Comparison of ENCODE assay signal across 20 mouse cellular contexts in genomic region chr4:148818161-148818560, GRCm38 (mm10). TPM values are rescaled to one million over a fixed set of nuclear protein-coding genes. Genes with fewer than 3 reads are reported as not detected.
DNase-seq lines count a peak whose midpoint lies in the region; ATAC-seq and TF ChIP-seq lines count a peak whose summit lies in the region.
"Had no signal": no experiment of that assay in that cellular context is flagged by ENCODE, and none has a peak within 500 bp of the region (broad histone marks: within the 10 kb centered on the region; RNA-seq: fewer than 3 reads in every experiment).

No protein-coding gene starts in this region.

- H3K9me3 ChIP-seq in heart, embryonic 12.5 days (replicated peaks) = no peaks in the 10 kb centered on the region
- H3K9me3 ChIP-seq: embryonic facial prominence, embryonic 15.5 days; hindbrain, embryonic 15.5 days had no signal

- H3K9ac ChIP-seq in heart, embryonic 12.5 days = no peak overlapping the region
- H3K9ac ChIP-seq: embryonic facial prominence, embryonic 15.5 days; hindbrain, embryonic 15.5 days had no signal

- H3K4me3 ChIP-seq in heart, embryonic 12.5 days = no peak overlapping the region
- H3K4me3 ChIP-seq in gastrocnemius, adult 2 months = peak overlapping the region; percentile 38
- no peak overlapping the region for H3K4me3 ChIP-seq in myocyte
- H3K4me3 ChIP-seq: embryonic facial prominence, embryonic 15.5 days; erythroblast, embryonic 14.5 days; hindbrain, embryonic 15.5 days had no signal

- H3K4me2 ChIP-seq in heart, embryonic 12.5 days = no peak overlapping the region
- no peak overlapping the region for H3K4me2 ChIP-seq in myocyte (ENCODE audit: low read depth)
- H3K4me2 ChIP-seq: embryonic facial prominence, embryonic 15.5 days; hindbrain, embryonic 15.5 days had no signal

- no peak for TF ChIP-seq CTCF in gastrocnemius, adult 2 months (IDR thresholded peaks at IDR 0.05)

- H3K27me3 ChIP-seq in heart, embryonic 12.5 days (replicated peaks) = peaks cover 5% of the 10 kb centered on the region; the same call in 1 of the 2 replicates
- no peaks in the 10 kb centered on the region for H3K27me3 ChIP-seq in myocyte (ENCODE audit: control insufficient read depth, insufficient read depth, insufficient read length)
- H3K27me3 ChIP-seq: Patski had no signal

- ATAC-seq in heart, embryonic 12.5 days (ENCODE audit: insufficient number of reproducible peaks, low FRiP score) = no peak
- ATAC-seq in megakaryocyte-erythroid progenitor cell, adult 5-6 weeks (replicated peaks; ENCODE audit: low FRiP score, low TSS enrichment, poor library complexity, severe bottlenecking) = no peak
- ATAC-seq: activated CD4-positive, CD25-positive, alpha-beta regulatory T cell, adult 4 months; forebrain, embryonic 16.5 days; Patski had no signal

- H3K27ac ChIP-seq in heart, embryonic 12.5 days (ENCODE audit: poor library complexity, severe bottlenecking) = no peak overlapping the region
- H3K27ac ChIP-seq in gastrocnemius, adult 2 months = peak overlapping the region; percentile 78
- H3K27ac ChIP-seq: embryonic facial prominence, embryonic 15.5 days; hindbrain, embryonic 15.5 days had no signal

- 93% methylated on average over 12 of the region's 12 CpGs for WGBS in heart, embryonic 12.5 days

- peaks cover 76% of the 10 kb centered on the region for H3K4me1 ChIP-seq in heart, embryonic 12.5 days (replicated peaks)

- intact Hi-C loops in gastrocnemius, adult 2 months (cut with DNase I) = no loop called here

- TF ChIP-seq POLR2A in myocyte (IDR thresholded peaks at IDR 0.05; ENCODE audit: insufficient read length, low read depth) = no peak

- no peaks in the 10 kb centered on the region for H3K79me2 ChIP-seq in myocyte (ENCODE audit: control insufficient read depth, insufficient read depth)

- DNase-seq in heart, adult 11 months = peak; percentile 93
- DNase-seq in gastrocnemius, adult 2 months = peak; percentile 93
- peak; percentile 48 for DNase-seq in gastrocnemius, postnatal 10 days
- no peak for DNase-seq in kidney, adult 8-10 months
- DNase-seq in right cerebral cortex, adult 18-20 months = no peak
- DNase-seq: adrenal gland, postnatal 36 days; cerebellum, adult 8-10 months; cerebellum, postnatal 14 days; embryo, embryonic 11 days; heart, postnatal 36 days; kidney, adult 11 months had no signal

- no peak overlapping the region for H3ac ChIP-seq in myocyte (ENCODE audit: control insufficient read depth, insufficient read length)

- no peaks in the 10 kb centered on the region for H3K36me3 ChIP-seq in heart, embryonic 12.5 days
- H3K36me3 ChIP-seq in myocyte (ENCODE audit: control insufficient read depth, insufficient read depth) = no peaks in the 10 kb centered on the region
- H3K36me3 ChIP-seq: embryonic facial prominence, embryonic 15.5 days; hindbrain, embryonic 15.5 days had no signal

TF ChIP-seq in myocyte, 11 proteins besides CTCF, POLR2A, EP300 and RAD21:
- TF ChIP-seq E2F4 (IDR thresholded peaks at IDR 0.05; ENCODE audit: insufficient read depth) (no peak), TCF3 (IDR thresholded peaks at IDR 0.05; ENCODE audit: insufficient read length, low read depth) (peak; percentile 75), MYOD1 (IDR thresholded peaks at IDR 0.05; ENCODE audit: control insufficient read depth in 1 of 3, insufficient read length in 2 of 3, low read depth in 2 of 3) (peak in 2 of 3 experiments; percentile 82 to 93), POLR2AphosphoS2 (IDR thresholded peaks at IDR 0.05; ENCODE audit: insufficient read length, low read depth) (no peak), USF1 (IDR thresholded peaks at IDR 0.05; ENCODE audit: low read depth) (no peak), MAX (IDR thresholded peaks at IDR 0.05; ENCODE audit: low read depth) (no peak), REST (IDR thresholded peaks at IDR 0.05; ENCODE audit: insufficient read depth, insufficient read length) (no peak), SRF (IDR thresholded peaks at IDR 0.05; ENCODE audit: control insufficient read depth, insufficient read length, low read depth) (no peak), CEBPB (IDR thresholded peaks at IDR 0.05; ENCODE audit: insufficient read depth, poor library complexity, severe bottlenecking) (no peak), MYOG (IDR thresholded peaks at IDR 0.05; ENCODE audit: control insufficient read depth in 1 of 3, insufficient read depth in 1 of 3, insufficient read length in 2 of 3, low read depth in 2 of 3) (peak; percentile 4 to 94 (median 83)), TCF12 (IDR thresholded peaks at IDR 0.05; ENCODE audit: insufficient read depth, poor library complexity, severe bottlenecking) (no peak)

RNA-seq across cellular contexts. Expression of gene Casz1, which starts 13.9 kb away (rescaled TPM):
- 23.6 and 26.1 TPM in 2 replicates for polyA plus RNA-seq in heart, embryonic 12.5 days (2016; fragmentation: Nextera tagmentation; extraction: Ambion mirVana)
- total RNA-seq in gastrocnemius, adult 2 months (2021) = 10 to 100 TPM; 31.2 to 41.3 TPM
- 10 to 100 TPM; 39.3 to 42.0 TPM for total RNA-seq in gastrocnemius, postnatal 10 days (2021)
- polyA plus RNA-seq in myocyte (2012; fragmentation: generic; extraction: Trizol) = 11.1 TPM
- total RNA-seq in megakaryocyte-erythroid progenitor cell, adult 5-6 weeks (2014; fragmentation: Nextera tagmentation) = 0.55 and 0.96 TPM in 2 replicates
- 0.27 and 0.75 TPM in 2 replicates for total RNA-seq in megakaryocyte-erythroid progenitor cell, adult 5-6 weeks (2017)

Comparison
In these comparisons a context has a peak if more than half of its experiments do, and no peak if none do; other contexts are left out.
1. DNase-seq: peak in heart, adult 11 months (single experiment), gastrocnemius, adult 2 months (single experiment) and gastrocnemius, postnatal 10 days (single experiment); none in kidney, adult 8-10 months (0 of 2) and right cerebral cortex, adult 18-20 months (single experiment).
2. RNA of gene Casz1, which starts 13.9 kb away (total RNA-seq): 39.3 to 42.0 TPM in gastrocnemius, postnatal 10 days and 31.2 to 41.3 TPM in gastrocnemius, adult 2 months; 0.27 to 0.96 TPM in megakaryocyte-erythroid progenitor cell, adult 5-6 weeks; every median in the first group is over 10 times any median in the second.